Mouse (Mus musculus) kidney, adult 2 months (tissue): ENCODE results near the gene Eya2. TPM values are rescaled to one million over a fixed set of nuclear protein-coding genes. Genes with fewer than 3 reads are reported as not detected.

Experiments
- DNase-seq: peaks from one replicate; pipeline ENCODE4 v3.0.0; 2021
- H3K27ac ChIP-seq: fragments of 200-500 bp; 2 replicates; pipeline ENCODE4 v1.5.1; 2012; ENCODE audit warnings: low read depth, low read length, control low read depth, inconsistent platforms; ENCODE audit not compliant: insufficient read depth
- H3K27me3 ChIP-seq: fragments of 200-500 bp; replicated peaks from 2 replicates; pipeline ENCODE4 v1.6.1; 2012; ENCODE audit warnings: mild to moderate bottlenecking, moderate library complexity, low read length, inconsistent platforms; ENCODE audit not compliant: control insufficient read depth, insufficient read depth
- H3K36me3 ChIP-seq: fragments of 200-500 bp; 2 replicates; pipeline ENCODE4 v1.6.1; 2012; ENCODE audit warnings: mild to moderate bottlenecking, moderate library complexity, low read length, inconsistent platforms; ENCODE audit not compliant: control insufficient read depth, insufficient read depth
- H3K4me1 ChIP-seq: fragments of 200-500 bp; 2 replicates; pipeline ENCODE4 v1.6.1; 2011; ENCODE audit warnings: low read length; ENCODE audit not compliant: control insufficient read depth, insufficient read depth
- H3K4me3 ChIP-seq: fragments of 200-500 bp; 2 replicates; pipeline ENCODE4 v1.5.1; 2011; ENCODE audit warnings: mild to moderate bottlenecking, low read depth, low read length, control low read depth; ENCODE audit not compliant: insufficient read depth
- CTCF ChIP-seq: fragments of 200-500 bp; conservative IDR thresholded peaks from 2 replicates; pipeline ENCODE4 v1.5.1; 2011; ENCODE audit warnings: low read depth, mild to moderate bottlenecking, control low read depth, low read length, moderate library complexity, mixed read lengths; ENCODE audit not compliant: insufficient read depth, insufficient read length
- POLR2A ChIP-seq: fragments of 200-500 bp; IDR thresholded peaks from one replicate; pipeline ENCODE4 v1.6.1; 2011; ENCODE audit warnings: low read depth, low read length, control low read depth
- WGBS: fragments of 180-500 bp; shearing (Covaris S2); methylation state at CpG from one replicate; pipeline ENCODE4 v1.1.7; 2018; 5-methylcytosine and 5-hydroxymethylcytosine counted together
- polyA plus RNA-seq: library from polyadenylated mRNA; depleted of rRNA; stranded (reverse); fragments of >200 nt; gene quantifications from 2 replicates; pipeline ENCODE4 v1.2.3, GENCODE M21; 2012

Gene Eya2
- polyA plus RNA-seq, 1 experiment: 7.7 TPM

GRCm38 (mm10) chr2:165611551-165612253 is 16.9 kb downstream of the Eya2 start:
- H3K27ac ChIP-seq: no peak overlapping the region
- no peaks in the 10 kb centered on the region for H3K27me3 ChIP-seq
- H3K4me3 ChIP-seq: no peak overlapping the region
- H3K36me3 ChIP-seq: no peaks in the 10 kb centered on the region
- no peaks in the 10 kb centered on the region for H3K4me1 ChIP-seq
- WGBS: 80% methylated on average over 7 of the region's 7 CpGs
- DNase-seq: no peak
- TF ChIP-seq CTCF (no peak), POLR2A (no peak)

GRCm38 (mm10) chr2:165613741-165614339 is 19.0 kb downstream of the Eya2 start:
- Histone ChIP-seq H3K27ac (no peak overlapping the region), H3K4me3 (no peak overlapping the region), H3K4me1 (no peaks in the 10 kb centered on the region), H3K36me3 (no peaks in the 10 kb centered on the region), H3K27me3 (no peaks in the 10 kb centered on the region)
- WGBS: 68% methylated on average over 13 of the region's 13 CpGs
- peak; percentile 42 for DNase-seq
- no peak for TF ChIP-seq POLR2A
- no peak for TF ChIP-seq CTCF

- no peak for TF ChIP-seq POLR2A
- TF ChIP-seq CTCF: no peak
- DNase-seq: no peak
- H3K27ac ChIP-seq: no peak overlapping the region
- H3K27me3 ChIP-seq: no peaks in the 10 kb centered on the region
- 73% methylated on average over 2 of the region's 2 CpGs for WGBS
- H3K4me3 ChIP-seq: no peak overlapping the region
- no peaks in the 10 kb centered on the region for H3K4me1 ChIP-seq
- H3K36me3 ChIP-seq: no peaks in the 10 kb centered on the region
Measured at GRCm38 (mm10) chr2:165621488-165621887, 26.7 kb downstream of the Eya2 start.

GRCm38 (mm10) chr2:165622596-165622995 is 27.8 kb downstream of the Eya2 start:
- Histone ChIP-seq H3K36me3 (no peaks in the 10 kb centered on the region), H3K4me1 (no peaks in the 10 kb centered on the region), H3K27ac (no peak overlapping the region), H3K27me3 (no peaks in the 10 kb centered on the region), H3K4me3 (no peak overlapping the region)
- WGBS: 53% methylated on average over 3 of the region's 3 CpGs
- TF ChIP-seq POLR2A (no peak), CTCF (no peak)
- DNase-seq: no peak

- 67% methylated on average over 6 of the region's 6 CpGs for WGBS
- Histone ChIP-seq H3K27me3 (no peaks in the 10 kb centered on the region), H3K27ac (no peak overlapping the region), H3K4me3 (no peak overlapping the region), H3K4me1 (no peaks in the 10 kb centered on the region), H3K36me3 (no peaks in the 10 kb centered on the region)
- no peak for TF ChIP-seq CTCF
- no peak for TF ChIP-seq POLR2A
- DNase-seq: no peak
Measured at GRCm38 (mm10) chr2:165626826-165627225, 32.0 kb downstream of the Eya2 start.

GRCm38 (mm10) chr2:165627974-165628373 is 33.1 kb downstream of the Eya2 start:
- Histone ChIP-seq H3K4me3 (no peak overlapping the region), H3K36me3 (no peaks in the 10 kb centered on the region), H3K27me3 (no peaks in the 10 kb centered on the region), H3K27ac (no peak overlapping the region), H3K4me1 (no peaks in the 10 kb centered on the region)
- peak; percentile 27 for DNase-seq
- 60% methylated on average over 6 of the region's 6 CpGs for WGBS
- no peak for TF ChIP-seq POLR2A

- no peak for DNase-seq
- WGBS: 64% methylated on average over 8 of the region's 8 CpGs
- no peaks in the 10 kb centered on the region for H3K27me3 ChIP-seq
Measured at GRCm38 (mm10) chr2:165629900-165630299, 35.1 kb downstream of the Eya2 start.

More at GRCm38 (mm10) chr2:165629900-165630299, 35.1 kb downstream of the Eya2 start:
- Histone ChIP-seq H3K4me1 (no peaks in the 10 kb centered on the region), H3K36me3 (no peaks in the 10 kb centered on the region), H3K4me3 (no peak overlapping the region), H3K27ac (no peak overlapping the region)
- TF ChIP-seq POLR2A: no peak
- no peak for TF ChIP-seq CTCF
